Mouse (Mus musculus): ENCODE results near the gene Atg101. TPM values are rescaled to one million over a fixed set of nuclear protein-coding genes. Genes with fewer than 3 reads are reported as not detected.

Gene Atg101
- polyA plus RNA-seq, 1 experiment from 2014 or later, result 49.4 TPM

DNA sequence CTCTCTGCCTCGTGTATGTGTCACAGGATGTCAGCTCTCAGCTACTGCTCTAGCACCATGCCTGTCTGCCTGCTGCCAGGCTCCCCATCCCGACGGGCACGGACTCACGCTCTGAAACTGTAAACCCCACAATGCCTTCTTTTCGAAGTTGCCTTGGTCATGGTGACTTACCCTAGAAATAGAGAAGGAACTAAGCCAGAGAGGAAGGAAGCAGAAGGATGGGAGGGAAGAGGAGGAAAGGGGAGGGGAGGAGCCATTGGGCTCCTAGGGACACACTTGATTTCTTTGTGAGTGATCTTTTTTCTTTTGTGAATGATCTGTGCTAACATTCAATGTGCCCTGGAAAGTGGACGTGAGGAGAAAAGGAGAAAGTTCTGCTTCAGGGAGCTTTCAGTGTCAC lies 13.9 kb downstream of the Atg101 start:
- ATAC-seq (replicated peaks; ENCODE audit: insufficient number of reproducible peaks, low FRiP score, low TSS enrichment), result no peak
- Histone ChIP-seq H3K36me3 (ENCODE audit: control insufficient read depth, insufficient read depth, low read length) (no peaks in the 10 kb centered on the region), H3K4me3 (ENCODE audit: low read depth, low read length) (no peak overlapping the region), H3K27ac (ENCODE audit: low read depth, low read length) (no peak overlapping the region), H3K4me1 (ENCODE audit: control insufficient read depth, insufficient read depth, low read length) (peaks cover 28% of the 10 kb centered on the region), H3K27me3 (ENCODE audit: control insufficient read depth, insufficient read depth, low read length) (no peaks in the 10 kb centered on the region), H3K9ac (ENCODE audit: low read depth, low read length) (no peak overlapping the region), H3K4me2 (peak overlapping the region; percentile 51), H3K9me3 (replicated peaks; ENCODE audit: control insufficient read depth, low read length) (no peaks in the 10 kb centered on the region)
- 33% methylated on average over 7 of the region's 7 CpGs for WGBS (ENCODE audit: insufficient replicate concordance)

DNA sequence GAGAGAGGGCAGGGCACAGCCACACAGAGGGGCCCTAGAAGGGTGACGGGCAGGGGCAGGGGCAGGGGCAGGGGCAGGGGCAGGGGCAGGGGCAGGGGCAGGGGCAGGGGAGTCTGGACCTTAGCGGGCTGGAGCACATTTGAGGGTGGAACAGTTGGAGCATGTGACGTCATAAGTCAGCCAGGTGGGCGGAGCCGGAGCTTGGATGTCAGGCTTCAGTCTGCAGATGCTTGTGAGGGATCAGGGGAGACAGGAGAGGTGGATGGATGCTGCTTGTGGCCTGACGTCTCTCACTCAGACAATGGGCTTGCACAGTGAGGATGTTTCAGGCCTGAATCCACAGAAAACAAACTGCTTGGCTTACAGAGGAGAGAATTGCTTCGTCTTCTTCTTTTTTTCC lies 14.5 kb downstream of the Atg101 start:
- H3K4me3 ChIP-seq (ENCODE audit: low read depth, low read length), result 0 out of 2 replicates have a peak overlapping the region, but pooled peaks have one; percentile 8
- 22% methylated on average over 7 of the region's 7 CpGs for WGBS (ENCODE audit: insufficient replicate concordance)
- no peak overlapping the region for H3K9ac ChIP-seq (ENCODE audit: low read depth, low read length)
- H3K27ac ChIP-seq (ENCODE audit: low read depth, low read length), result no peak overlapping the region
- H3K4me2 ChIP-seq, result peak overlapping the region; percentile 51
- H3K36me3 ChIP-seq (ENCODE audit: control insufficient read depth, insufficient read depth, low read length), result no peaks in the 10 kb centered on the region
- H3K9me3 ChIP-seq (replicated peaks; ENCODE audit: control insufficient read depth, low read length), result no peaks in the 10 kb centered on the region
- no peak for ATAC-seq (replicated peaks; ENCODE audit: insufficient number of reproducible peaks, low FRiP score, low TSS enrichment)
- H3K27me3 ChIP-seq (ENCODE audit: control insufficient read depth, insufficient read depth, low read length), result no peaks in the 10 kb centered on the region
- peaks cover 22% of the 10 kb centered on the region for H3K4me1 ChIP-seq (ENCODE audit: control insufficient read depth, insufficient read depth, low read length)

- Histone ChIP-seq H3K4me3 (ENCODE audit: low read depth, low read length) (no peak overlapping the region), H3K36me3 (ENCODE audit: control insufficient read depth, insufficient read depth, low read length) (no peaks in the 10 kb centered on the region), H3K27me3 (ENCODE audit: control insufficient read depth, insufficient read depth, low read length) (no peaks in the 10 kb centered on the region), H3K9ac (ENCODE audit: low read depth, low read length) (0 out of 2 replicates have a peak overlapping the region, but pooled peaks have one; percentile 6), H3K4me2 (no peak overlapping the region), H3K4me1 (ENCODE audit: control insufficient read depth, insufficient read depth, low read length) (peaks cover 20% of the 10 kb centered on the region), H3K9me3 (replicated peaks; ENCODE audit: control insufficient read depth, low read length) (no peaks in the 10 kb centered on the region), H3K27ac (ENCODE audit: low read depth, low read length) (peak overlapping the region; percentile 12; the same call in 1 of the 2 replicates)
- WGBS (ENCODE audit: insufficient replicate concordance), result 55% methylated on average over 14 of the region's 14 CpGs
- no peak; the same call in 1 of the 2 replicates for ATAC-seq (replicated peaks; ENCODE audit: insufficient number of reproducible peaks, low FRiP score, low TSS enrichment)
Measured at GRCm38 (mm10) chr15:101299480-101299960, 15.4 kb downstream of the Atg101 start.

- ATAC-seq (replicated peaks; ENCODE audit: insufficient number of reproducible peaks, low FRiP score, low TSS enrichment), result no peak
- Histone ChIP-seq H3K9ac (ENCODE audit: low read depth, low read length) (no peak overlapping the region), H3K27ac (ENCODE audit: low read depth, low read length) (no peak overlapping the region), H3K36me3 (ENCODE audit: control insufficient read depth, insufficient read depth, low read length) (no peaks in the 10 kb centered on the region), H3K4me3 (ENCODE audit: low read depth, low read length) (no peak overlapping the region), H3K4me1 (ENCODE audit: control insufficient read depth, insufficient read depth, low read length) (peaks cover 20% of the 10 kb centered on the region), H3K9me3 (replicated peaks; ENCODE audit: control insufficient read depth, low read length) (no peaks in the 10 kb centered on the region), H3K27me3 (ENCODE audit: control insufficient read depth, insufficient read depth, low read length) (no peaks in the 10 kb centered on the region), H3K4me2 (no peak overlapping the region)
- WGBS (ENCODE audit: insufficient replicate concordance), result 33% methylated on average over 6 of the region's 6 CpGs
Measured at GRCm38 (mm10) chr15:101300128-101300527, 16.1 kb downstream of the Atg101 start.

GRCm38 (mm10) chr15:101302201-101302600 lies 18.1 kb downstream of the Atg101 start:
- 64% methylated on average over 3 of the region's 3 CpGs for WGBS (ENCODE audit: insufficient replicate concordance)
- Histone ChIP-seq H3K4me2 (no peak overlapping the region), H3K4me1 (ENCODE audit: control insufficient read depth, insufficient read depth, low read length) (peaks cover 20% of the 10 kb centered on the region), H3K4me3 (ENCODE audit: low read depth, low read length) (no peak overlapping the region), H3K36me3 (ENCODE audit: control insufficient read depth, insufficient read depth, low read length) (no peaks in the 10 kb centered on the region), H3K9me3 (replicated peaks; ENCODE audit: control insufficient read depth, low read length) (no peaks in the 10 kb centered on the region), H3K27ac (ENCODE audit: low read depth, low read length) (no peak overlapping the region), H3K27me3 (ENCODE audit: control insufficient read depth, insufficient read depth, low read length) (no peaks in the 10 kb centered on the region), H3K9ac (ENCODE audit: low read depth, low read length) (no peak overlapping the region)
- ATAC-seq (replicated peaks; ENCODE audit: insufficient number of reproducible peaks, low FRiP score, low TSS enrichment), result no peak

GRCm38 (mm10) chr15:101303830-101304229 lies 19.8 kb downstream of the Atg101 start:
- no peaks in the 10 kb centered on the region for H3K36me3 ChIP-seq (ENCODE audit: control insufficient read depth, insufficient read depth, low read length)
- H3K27ac ChIP-seq (ENCODE audit: low read depth, low read length), result no peak overlapping the region
- H3K4me1 ChIP-seq (ENCODE audit: control insufficient read depth, insufficient read depth, low read length), result peaks cover 11% of the 10 kb centered on the region
- H3K27me3 ChIP-seq (ENCODE audit: control insufficient read depth, insufficient read depth, low read length), result no peaks in the 10 kb centered on the region
- H3K9ac ChIP-seq (ENCODE audit: low read depth, low read length), result no peak overlapping the region
- no peaks in the 10 kb centered on the region for H3K9me3 ChIP-seq (replicated peaks; ENCODE audit: control insufficient read depth, low read length)
- WGBS (ENCODE audit: insufficient replicate concordance), result 71% methylated on average over 4 of the region's 4 CpGs
- no peak overlapping the region for H3K4me3 ChIP-seq (ENCODE audit: low read depth, low read length)
- no peak for ATAC-seq (replicated peaks; ENCODE audit: insufficient number of reproducible peaks, low FRiP score, low TSS enrichment)
- no peak overlapping the region for H3K4me2 ChIP-seq

- H3K4me2 ChIP-seq, result no peak overlapping the region
- WGBS (ENCODE audit: insufficient replicate concordance), result 84% methylated on average over 4 of the region's 4 CpGs
- no peak for ATAC-seq (replicated peaks; ENCODE audit: insufficient number of reproducible peaks, low FRiP score, low TSS enrichment)
- no peaks in the 10 kb centered on the region for H3K27me3 ChIP-seq (ENCODE audit: control insufficient read depth, insufficient read depth, low read length)
- H3K9me3 ChIP-seq (replicated peaks; ENCODE audit: control insufficient read depth, low read length), result no peaks in the 10 kb centered on the region
- no peak overlapping the region for H3K4me3 ChIP-seq (ENCODE audit: low read depth, low read length)
- no peaks in the 10 kb centered on the region for H3K36me3 ChIP-seq (ENCODE audit: control insufficient read depth, insufficient read depth, low read length)
- peaks cover 7% of the 10 kb centered on the region for H3K4me1 ChIP-seq (ENCODE audit: control insufficient read depth, insufficient read depth, low read length)
- H3K27ac ChIP-seq (ENCODE audit: low read depth, low read length), result no peak overlapping the region
- no peak overlapping the region for H3K9ac ChIP-seq (ENCODE audit: low read depth, low read length)
Measured at GRCm38 (mm10) chr15:101306459-101306858, 22.4 kb downstream of the Atg101 start.

DNA sequence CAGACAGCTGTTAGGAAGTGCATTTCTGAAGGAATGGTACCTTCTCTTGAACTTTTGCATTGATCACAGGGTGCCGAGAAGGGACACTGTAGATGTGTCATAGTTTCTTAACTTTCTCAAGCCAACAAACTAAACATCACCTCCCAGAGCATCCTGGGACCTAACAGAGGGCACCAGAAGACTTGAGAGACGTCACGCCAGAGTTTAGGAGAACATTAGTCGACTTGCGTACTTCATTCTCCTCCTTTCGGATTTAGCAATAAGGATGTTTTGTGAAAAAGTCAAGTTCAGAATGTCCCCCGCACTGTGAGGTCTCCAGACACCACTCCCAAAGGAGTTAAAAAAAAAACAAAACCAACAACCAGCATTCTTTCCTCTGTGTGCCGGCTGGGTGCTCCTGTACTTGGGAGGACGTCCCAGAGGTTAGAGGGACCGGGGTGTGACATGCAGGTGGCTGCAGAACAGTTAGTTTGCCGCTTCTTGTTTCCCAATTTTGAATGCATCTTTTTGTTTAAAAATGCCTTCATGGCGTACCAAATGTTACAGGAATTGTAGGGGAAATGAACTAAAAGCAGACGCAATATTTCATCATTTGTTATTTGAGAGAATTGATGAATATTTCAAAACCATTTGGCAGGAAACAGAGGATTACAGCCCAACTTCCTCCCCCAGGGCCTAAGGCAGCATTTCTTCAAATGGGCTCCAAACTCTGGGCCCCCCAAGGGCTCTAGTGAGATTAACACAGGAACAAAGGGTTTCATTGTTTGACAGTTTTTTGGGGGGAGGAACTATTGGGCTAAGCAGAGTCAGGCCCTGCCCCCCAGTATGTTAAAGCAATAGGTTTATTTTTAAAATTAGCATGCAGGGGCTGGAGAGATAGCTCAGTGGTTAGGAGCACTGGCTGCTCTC lies 24.6 kb downstream of the Atg101 start:
- no peaks in the 10 kb centered on the region for H3K36me3 ChIP-seq (ENCODE audit: control insufficient read depth, insufficient read depth, low read length)
- no peak for ATAC-seq (replicated peaks; ENCODE audit: insufficient number of reproducible peaks, low FRiP score, low TSS enrichment)
- H3K27me3 ChIP-seq (ENCODE audit: control insufficient read depth, insufficient read depth, low read length), result no peaks in the 10 kb centered on the region
- H3K9ac ChIP-seq (ENCODE audit: low read depth, low read length), result no peak overlapping the region
- no peaks in the 10 kb centered on the region for H3K9me3 ChIP-seq (replicated peaks; ENCODE audit: control insufficient read depth, low read length)
- H3K27ac ChIP-seq (ENCODE audit: low read depth, low read length), result no peak overlapping the region
- no peak overlapping the region for H3K4me3 ChIP-seq (ENCODE audit: low read depth, low read length)
- H3K4me2 ChIP-seq, result no peak overlapping the region
- peaks cover 7% of the 10 kb centered on the region for H3K4me1 ChIP-seq (ENCODE audit: control insufficient read depth, insufficient read depth, low read length)
- 58% methylated on average over 13 of the region's 13 CpGs for WGBS (ENCODE audit: insufficient replicate concordance)

Measured in heart, embryonic 11.5 days (tissue).